Comparison of ENCODE assay signal across 9 mouse cellular contexts in the genomic region with DNA sequence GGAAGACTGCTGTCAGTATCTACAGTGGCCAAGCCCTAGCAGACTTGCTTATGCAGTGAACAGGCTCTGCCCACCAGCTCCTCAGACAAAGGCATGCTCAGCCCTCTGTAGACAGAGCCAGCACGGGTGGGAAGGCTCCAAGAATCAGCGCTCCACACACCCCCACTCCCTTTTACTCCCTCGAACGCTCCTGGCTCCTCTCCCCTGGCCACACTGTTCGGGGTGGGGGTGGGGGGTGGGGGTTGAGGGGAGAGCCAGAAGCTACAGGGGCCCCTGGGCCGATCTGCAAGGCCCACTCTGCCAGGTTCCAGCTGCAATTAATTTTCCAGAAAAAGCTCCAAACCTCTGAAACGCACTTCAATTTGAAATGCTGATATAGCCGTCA.
DNase-seq lines count a peak whose midpoint lies in the region; ATAC-seq lines count a peak whose summit lies in the region.
"Had no signal": no experiment of that assay in that cellular context is flagged by ENCODE, and none has a peak within 500 bp of the region (broad histone marks: within the 10 kb centered on the region; RNA-seq: fewer than 3 reads in every experiment).

No protein-coding gene starts in this region.

- no peaks in the 10 kb centered on the region for H3K36me3 ChIP-seq in forebrain, embryonic 15.5 days
- no peaks in the 10 kb centered on the region for H3K36me3 ChIP-seq in midbrain, embryonic 11.5 days (ENCODE audit: control insufficient read depth, insufficient read depth, low read length)
- H3K36me3 ChIP-seq: liver, embryonic 15.5 days had no signal

- 28% methylated on average over 8 of the region's 8 CpGs for WGBS in forebrain, embryonic 15.5 days
- WGBS in midbrain, embryonic 11.5 days: 63% methylated on average over 8 of the region's 8 CpGs

- no peaks in the 10 kb centered on the region; the same call in 1 of the 2 replicates for H3K9me3 ChIP-seq in forebrain, embryonic 15.5 days
- no peaks in the 10 kb centered on the region for H3K9me3 ChIP-seq in midbrain, embryonic 11.5 days (ENCODE audit: control insufficient read depth, low read length)
- H3K9me3 ChIP-seq: liver, embryonic 15.5 days had no signal

- H3K27ac ChIP-seq in forebrain, embryonic 15.5 days (replicated peaks): peak overlapping the region; percentile 63; the same call in 1 of the 2 replicates
- no peak overlapping the region for H3K27ac ChIP-seq in midbrain, embryonic 11.5 days (ENCODE audit: low read depth, low read length)
- H3K27ac ChIP-seq: liver, embryonic 15.5 days had no signal

- H3K4me2 ChIP-seq in forebrain, embryonic 15.5 days (replicated peaks): peak overlapping the region; percentile 19; the same call in 1 of the 2 replicates
- no peak overlapping the region for H3K4me2 ChIP-seq in midbrain, embryonic 11.5 days
- H3K4me2 ChIP-seq: liver, embryonic 15.5 days had no signal

- no peaks in the 10 kb centered on the region for H3K27me3 ChIP-seq in forebrain, embryonic 15.5 days
- no peaks in the 10 kb centered on the region for H3K27me3 ChIP-seq in midbrain, embryonic 11.5 days (ENCODE audit: control insufficient read depth, insufficient read depth, low read length)
- H3K27me3 ChIP-seq: liver, embryonic 15.5 days had no signal

- ATAC-seq in forebrain, embryonic 15.5 days (replicated peaks): peak; percentile 78
- ATAC-seq in midbrain, embryonic 11.5 days (ENCODE audit: low FRiP score): 0 out of 2 replicates have a peak, but pooled peaks have one; percentile 16

- H3K4me1 ChIP-seq in forebrain, embryonic 15.5 days: peaks cover 5% of the 10 kb centered on the region; the same call in 1 of the 2 replicates
- no peaks in the 10 kb centered on the region for H3K4me1 ChIP-seq in midbrain, embryonic 11.5 days (ENCODE audit: control insufficient read depth, insufficient read depth, low read length)
- H3K4me1 ChIP-seq: liver, embryonic 15.5 days had no signal

- H3K9ac ChIP-seq in forebrain, embryonic 15.5 days (replicated peaks): no peak overlapping the region
- H3K9ac ChIP-seq in midbrain, embryonic 11.5 days (ENCODE audit: low read length): no peak overlapping the region
- H3K9ac ChIP-seq: liver, embryonic 15.5 days had no signal

- H3K4me3 ChIP-seq in forebrain, embryonic 15.5 days: no peak overlapping the region
- H3K4me3 ChIP-seq in midbrain, embryonic 11.5 days (ENCODE audit: low read depth, low read length): no peak overlapping the region
- H3K4me3 ChIP-seq: liver, embryonic 15.5 days had no signal

- peak; percentile 43 to 61 for DNase-seq in cerebellum, postnatal 10 days
- DNase-seq in cerebellum, adult 18-20 months: no peak
- DNase-seq in layer of hippocampus, adult 18-20 months (ENCODE audit: low spot score in 2 of 2): peak; percentile 5 to 7
- DNase-seq in layer of hippocampus, adult 8-10 months (ENCODE audit: low spot score in 2 of 2): no peak
- DNase-seq in midbrain, embryonic 11.5 days (ENCODE audit: low spot score, missing footprints): no peak
- no peak for DNase-seq in thymus, postnatal 25 days
- no peak for DNase-seq in adrenal gland, postnatal 36 days

Comparison
In these comparisons a context has a peak if more than half of its experiments do, and no peak if none do; other contexts are left out.
1. DNase-seq: peak in cerebellum, postnatal 10 days (2 of 2) and layer of hippocampus, adult 18-20 months (2 of 2); none in cerebellum, adult 18-20 months (0 of 2), layer of hippocampus, adult 8-10 months (0 of 2), midbrain, embryonic 11.5 days (single experiment), thymus, postnatal 25 days (single experiment) and adrenal gland, postnatal 36 days (0 of 2).